Mouse (Mus musculus) embryonic facial prominence, embryonic 14.5 days (tissue): ENCODE results near the gene 1700016C15Rik. TPM values are rescaled to one million over a fixed set of nuclear protein-coding genes. Genes with fewer than 3 reads are reported as not detected.

Experiments used
- ATAC-seq: fragments of 200-750 bp; cut with Nextera tagmentation; 2 replicates; pipeline ENCODE4 v1.8.0; 2017; ENCODE audit warnings: low read depth, moderate number of reproducible peaks, moderate TSS enrichment
- DNase-seq: peaks from one replicate; pipeline ENCODE4 v3.0.0-alpha.2; 2015; ENCODE audit warnings: low spot score
- H3K27ac ChIP-seq: fragments of 300-500 bp; sonication (generic); replicated peaks from 2 replicates; pipeline ENCODE4 v1.5.1; 2014; ENCODE audit warnings: low read depth, mild to moderate bottlenecking, low read length, moderate library complexity
- H3K27me3 ChIP-seq: fragments of 300-500 bp; sonication (generic); replicated peaks from 2 replicates; pipeline ENCODE4 v1.6.1; 2014; ENCODE audit warnings: low read length; ENCODE audit not compliant: control insufficient read depth, insufficient read depth
- H3K36me3 ChIP-seq: fragments of 300-500 bp; sonication (generic); 2 replicates; pipeline ENCODE4 v1.6.1; 2014; ENCODE audit warnings: low read length, mixed read lengths; ENCODE audit not compliant: control insufficient read depth, insufficient read depth
- H3K4me1 ChIP-seq: fragments of 300-500 bp; sonication (generic); 2 replicates; pipeline ENCODE4 v1.6.1; 2014; ENCODE audit warnings: antibody characterized with exemption, low read length; ENCODE audit not compliant: control insufficient read depth, insufficient read depth
- H3K4me2 ChIP-seq: fragments of 300-500 bp; sonication (generic); 2 replicates; pipeline ENCODE4 v1.6.1; 2014; ENCODE audit warnings: low read depth, mild to moderate bottlenecking, low read length, moderate library complexity, mixed read lengths
- H3K4me3 ChIP-seq: fragments of 300-500 bp; sonication (generic); 2 replicates; pipeline ENCODE4 v1.5.1; 2014; ENCODE audit warnings: low read depth, mild to moderate bottlenecking, low read length
- H3K9ac ChIP-seq: fragments of 300-500 bp; sonication (generic); 2 replicates; pipeline ENCODE4 v1.6.1; 2014; ENCODE audit warnings: low read depth, mild to moderate bottlenecking, low read length, moderate library complexity, mixed read lengths
- H3K9me3 ChIP-seq: fragments of 300-500 bp; sonication (generic); 2 replicates; pipeline ENCODE4 v1.6.1; 2016; ENCODE audit warnings: low read length; ENCODE audit not compliant: control insufficient read depth
- WGBS: fragments of 180-500 bp; shearing (Covaris S2); extraction: QIAGEN DNeasy Blood & Tissue Kit; methylation state at CpG from one replicate; pipeline ENCODE4 v1.1.7; 2014; 5-methylcytosine and 5-hydroxymethylcytosine counted together
- polyA plus RNA-seq: library from polyadenylated mRNA; unstranded; fragments of >200 nt; fragmentation: Nextera tagmentation; extraction: Ambion mirVana; gene quantifications from 2 replicates; pipeline ENCODE4 v1.2.1, GENCODE M21; 2014

1700016C15Rik gene
- polyA plus RNA-seq, 1 experiment from 2014 or later = 0.24 TPM

- Histone ChIP-seq H3K27ac (peak overlapping the region; percentile 52; the same call in 1 of the 2 replicates), H3K9me3 (no peaks in the 10 kb centered on the region), H3K27me3 (no peaks in the 10 kb centered on the region), H3K9ac (no peak overlapping the region), H3K4me1 (peaks cover 7% of the 10 kb centered on the region), H3K36me3 (no peaks in the 10 kb centered on the region), H3K4me3 (peak overlapping the region; percentile 91; the same call in 1 of the 2 replicates), H3K4me2 (peak overlapping the region; percentile 47)
- WGBS = 63% methylated on average over 8 of the region's 8 CpGs
- ATAC-seq (no peak), DNase-seq (peak; percentile 51)
These were observed 67.6 kb downstream of the 1700016C15Rik start for GRCm38 (mm10) chr1:177797151-177797755.

Other genes starting within 250 kb of the 1700016C15Rik start
- gene Adss, start 66.7 kb downstream of the 1700016C15Rik start, polyA plus RNA-seq = 48.4 and 54.6 TPM in 2 replicates